Mouse (Mus musculus) left cerebral cortex, postnatal 14 days (tissue): ENCODE measurements around the gene Sarnp. TPM values are rescaled to one million over a fixed set of nuclear protein-coding genes. Genes with fewer than 3 reads are reported as not detected.

Experiments
- DNase-seq, 2 experiments: peaks; one replicate each; pipeline ENCODE4 v3.0.0; 2021 to 2022; ENCODE audit warnings: low spot score in 2 of 2, mixed read lengths in 1 of 2
- intact Hi-C: fragments of 180-260 bp; cut with DNase I; formaldehyde crosslinking; loops from one replicate; pipeline ENCODE4 v1.15.1; 2025
- total RNA-seq, 2 experiments: library from RNA; stranded (reverse); gene quantifications; 2 replicates each; pipeline ENCODE4 v1.2.3; 2021

Gene Sarnp
- total RNA-seq, 2 experiments from 2014 or later, result 38.9 to 41.7 TPM

- DNase-seq, result peak; percentile 67
- intact Hi-C loops, result no loop called here
Observed at GRCm38 (mm10) chr10:128909567-128910028, 92.5 kb downstream of the Sarnp start.

- intact Hi-C loops, result no loop called here
Observed at GRCm38 (mm10) chr10:128910066-128910841, 93.1 kb downstream of the Sarnp start.

GRCm38 (mm10) chr10:128911430-128911829 lies 94.3 kb downstream of the Sarnp start:
- intact Hi-C loops, result no loop called here

More at GRCm38 (mm10) chr10:128910066-128910841, 93.1 kb downstream of the Sarnp start:
- peak in 1 of 2 experiments; percentile 49 for DNase-seq

GRCm38 (mm10) chr10:128912268-128912667 lies 95.1 kb downstream of the Sarnp start:
- no peak for DNase-seq
- intact Hi-C loops, result no loop called here

More at GRCm38 (mm10) chr10:128911430-128911829, 94.3 kb downstream of the Sarnp start:
- no peak for DNase-seq

GRCm38 (mm10) chr10:128912791-128913190 lies 95.7 kb downstream of the Sarnp start:
- DNase-seq, result no peak
- intact Hi-C loops, result no loop called here

- intact Hi-C loops, result no loop called here
- peak; percentile 93 to 96 for DNase-seq
Observed at GRCm38 (mm10) chr10:128913219-128913618, 96.1 kb downstream of the Sarnp start.

GRCm38 (mm10) chr10:128913696-128914095 lies 96.6 kb downstream of the Sarnp start:
- intact Hi-C loops, result no loop called here
- no peak for DNase-seq

- no peak for DNase-seq
- intact Hi-C loops, result no loop called here
Observed at GRCm38 (mm10) chr10:128915550-128915949, 98.4 kb downstream of the Sarnp start.

- intact Hi-C loops, result no loop called here
- DNase-seq, result no peak
Observed at GRCm38 (mm10) chr10:128916665-128917064, 99.5 kb downstream of the Sarnp start.

GRCm38 (mm10) chr10:128917400-128917799 lies 100.3 kb downstream of the Sarnp start:
- no peak for DNase-seq
- intact Hi-C loops, result no loop called here

GRCm38 (mm10) chr10:128918246-128918645 lies 101.1 kb downstream of the Sarnp start:
- intact Hi-C loops, result no loop called here
- DNase-seq, result peak; percentile 36 to 50

- intact Hi-C loops, result no loop called here
- peak in 1 of 2 experiments; percentile 33 for DNase-seq
Observed at GRCm38 (mm10) chr10:128919203-128919631, 102.1 kb downstream of the Sarnp start.

GRCm38 (mm10) chr10:128919966-128920365 lies 102.8 kb downstream of the Sarnp start:
- no peak for DNase-seq
- intact Hi-C loops, result loop anchor here (5.0 kb wide), 1 partner anchor 57 kb away; no protein-coding TSS in a partner anchor

GRCm38 (mm10) chr10:128920736-128921161 lies 103.6 kb downstream of the Sarnp start:
- DNase-seq, result no peak
- intact Hi-C loops, result loop anchor here (5.0 kb wide), 1 partner anchor 57 kb away; no protein-coding TSS in a partner anchor

- intact Hi-C loops, result loop anchor here (5.0 kb wide), 1 partner anchor 56 kb away; no protein-coding TSS in a partner anchor
- no peak for DNase-seq
Observed at GRCm38 (mm10) chr10:128921251-128921650, 104.1 kb downstream of the Sarnp start.

GRCm38 (mm10) chr10:128921883-128922821 lies 105.0 kb downstream of the Sarnp start:
- no peak for DNase-seq
- intact Hi-C loops, result loop anchor here (5.0 kb wide), 1 partner anchor 55 kb away; no protein-coding TSS in a partner anchor

GRCm38 (mm10) chr10:128922822-128923012 lies 105.6 kb downstream of the Sarnp start, which contains the start of gene Rdh5:
Gene Rdh5 (minus strand): TSS chr10:128922888.
- DNase-seq, result no peak
- intact Hi-C loops, result loop anchor here (5.0 kb wide), 1 partner anchor 55 kb away; no protein-coding TSS in a partner anchor

GRCm38 (mm10) chr10:128923013-128923691 lies 106.0 kb downstream of the Sarnp start:
- intact Hi-C loops, result loop anchor here (5.0 kb wide), 1 partner anchor 54 kb away; no protein-coding TSS in a partner anchor
- peak; percentile 92 to 94 for DNase-seq

GRCm38 (mm10) chr10:128923935-128924334 lies 106.8 kb downstream of the Sarnp start, which contains the start of gene Bloc1s1:
Gene Bloc1s1 (minus strand): TSS chr10:128924035.
- DNase-seq, result no peak
- intact Hi-C loops, result loop anchor here (5.0 kb wide), 1 partner anchor 53 kb away; no protein-coding TSS in a partner anchor
